Mouse (Mus musculus): ENCODE results near the gene Med18. TPM values are rescaled to one million over a fixed set of nuclear protein-coding genes. Genes with fewer than 3 reads are reported as not detected.

Gene Med18
- polyA plus RNA-seq, 1 experiment from 2014 or later: 13.6 TPM

DNA sequence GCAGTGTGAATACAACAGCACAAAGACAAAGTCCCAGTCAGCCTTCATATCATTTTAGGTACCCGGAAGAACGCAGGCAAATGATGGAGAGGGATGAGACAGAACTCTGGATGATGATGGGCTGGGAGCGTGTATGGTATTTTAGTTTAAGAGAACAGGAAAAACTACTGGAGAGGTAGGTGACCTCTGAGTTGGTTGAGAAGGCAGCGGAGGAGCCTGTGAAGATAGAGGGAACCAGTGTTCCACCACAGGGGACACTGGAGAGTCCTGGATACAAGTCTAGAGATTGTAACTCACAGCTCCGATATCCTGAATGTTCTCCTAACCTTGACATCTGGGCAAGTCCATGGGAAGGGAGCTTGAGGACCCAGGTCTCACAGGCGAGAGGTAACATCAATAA is 42.5 kb upstream of the Med18 start:
- Histone ChIP-seq H3K27me3 (ENCODE audit: control insufficient read depth, insufficient read depth, low read length) (no peaks in the 10 kb centered on the region), H3K36me3 (ENCODE audit: control insufficient read depth, insufficient read depth, low read length) (no peaks in the 10 kb centered on the region), H3K4me1 (replicated peaks; ENCODE audit: control insufficient read depth, insufficient read depth) (no peaks in the 10 kb centered on the region), H3K9ac (ENCODE audit: low read length) (no peak overlapping the region), H3K4me3 (ENCODE audit: low read depth, low read length) (no peak overlapping the region), H3K27ac (replicated peaks) (no peak overlapping the region), H3K4me2 (replicated peaks; ENCODE audit: low read depth) (no peak overlapping the region), H3K9me3 (ENCODE audit: control insufficient read depth, low read length) (no peaks in the 10 kb centered on the region)
- no peak for TF ChIP-seq CTCF (IDR thresholded peaks at IDR 0.05; ENCODE audit: low read depth)
- no peak for TF ChIP-seq EP300 (optimal IDR thresholded peaks at IDR 0.05)
- ATAC-seq (ENCODE audit: low FRiP score, low TSS enrichment) (no peak), DNase-seq (ENCODE audit: low spot score) (no peak)
- WGBS: 82% methylated on average over 6 of the region's 6 CpGs

DNA sequence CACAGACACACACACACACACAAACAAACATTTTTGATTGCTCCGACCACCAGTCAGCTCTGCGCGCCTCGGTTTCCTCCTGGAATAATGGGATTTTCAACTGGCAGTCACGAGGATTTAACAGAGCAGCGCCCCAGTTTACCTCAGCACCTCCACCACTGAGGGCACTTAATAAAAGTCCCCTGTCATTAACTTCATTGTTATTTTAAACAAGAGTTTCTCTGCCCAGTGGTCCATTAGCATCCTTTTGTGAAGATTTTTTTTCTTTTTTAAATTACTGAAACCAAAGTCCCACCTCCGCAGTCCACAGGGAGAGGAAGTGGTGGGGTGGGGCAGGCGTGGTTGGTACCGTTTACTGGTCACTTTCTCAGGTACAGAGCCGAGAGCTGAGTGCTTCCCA is 42.1 kb upstream of the Med18 start:
- TF ChIP-seq EP300 (optimal IDR thresholded peaks at IDR 0.05): no peak
- TF ChIP-seq CTCF (IDR thresholded peaks at IDR 0.05; ENCODE audit: low read depth): no peak
- Histone ChIP-seq H3K36me3 (ENCODE audit: control insufficient read depth, insufficient read depth, low read length) (no peaks in the 10 kb centered on the region), H3K27ac (replicated peaks) (no peak overlapping the region), H3K4me2 (replicated peaks; ENCODE audit: low read depth) (no peak overlapping the region), H3K9me3 (ENCODE audit: control insufficient read depth, low read length) (no peaks in the 10 kb centered on the region), H3K4me1 (replicated peaks; ENCODE audit: control insufficient read depth, insufficient read depth) (no peaks in the 10 kb centered on the region), H3K27me3 (ENCODE audit: control insufficient read depth, insufficient read depth, low read length) (no peaks in the 10 kb centered on the region), H3K4me3 (ENCODE audit: low read depth, low read length) (no peak overlapping the region), H3K9ac (ENCODE audit: low read length) (no peak overlapping the region)
- ATAC-seq (ENCODE audit: low FRiP score, low TSS enrichment): no peak
- no peak for DNase-seq (ENCODE audit: low spot score)
- 65% methylated on average over 10 of the region's 10 CpGs for WGBS

DNA sequence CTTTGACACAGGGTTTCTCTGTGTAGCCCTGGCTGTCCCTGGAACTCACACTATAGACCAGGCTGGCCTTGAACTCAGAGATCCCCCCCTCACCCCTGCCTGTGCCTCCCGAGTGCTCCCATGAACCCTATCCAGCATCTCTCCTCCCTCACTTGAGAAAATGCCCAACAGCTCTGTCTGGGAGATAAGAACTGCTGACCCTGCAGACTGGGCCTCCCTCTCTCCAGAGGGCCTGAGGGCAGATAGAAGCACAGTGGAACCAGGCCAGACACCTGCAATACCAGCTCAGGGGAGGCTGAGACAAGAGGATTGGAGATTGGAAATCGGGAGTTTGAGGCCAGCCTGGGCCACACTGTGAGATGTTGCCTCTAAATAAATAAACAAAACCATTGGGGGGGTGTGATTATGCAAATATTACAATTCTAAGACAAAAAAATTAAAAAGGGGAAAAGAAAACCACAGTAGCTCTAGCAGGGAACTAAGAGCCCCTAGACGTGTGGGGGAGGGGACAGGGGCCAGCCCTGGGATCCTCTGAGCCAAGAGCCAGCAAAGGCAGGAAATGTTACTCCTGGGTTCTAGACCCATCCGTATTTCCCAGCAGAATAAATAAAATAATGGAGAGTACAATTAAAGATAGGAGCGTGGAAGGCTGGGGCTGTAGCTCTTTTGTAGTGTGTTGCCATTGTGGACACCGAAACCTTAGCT is 41.5 kb upstream of the Med18 start:
- no peak for TF ChIP-seq EP300 (optimal IDR thresholded peaks at IDR 0.05)
- no peak for TF ChIP-seq CTCF (IDR thresholded peaks at IDR 0.05; ENCODE audit: low read depth)
- WGBS: 71% methylated on average over 6 of the region's 6 CpGs
- H3K27ac ChIP-seq (replicated peaks): no peak overlapping the region

DNA sequence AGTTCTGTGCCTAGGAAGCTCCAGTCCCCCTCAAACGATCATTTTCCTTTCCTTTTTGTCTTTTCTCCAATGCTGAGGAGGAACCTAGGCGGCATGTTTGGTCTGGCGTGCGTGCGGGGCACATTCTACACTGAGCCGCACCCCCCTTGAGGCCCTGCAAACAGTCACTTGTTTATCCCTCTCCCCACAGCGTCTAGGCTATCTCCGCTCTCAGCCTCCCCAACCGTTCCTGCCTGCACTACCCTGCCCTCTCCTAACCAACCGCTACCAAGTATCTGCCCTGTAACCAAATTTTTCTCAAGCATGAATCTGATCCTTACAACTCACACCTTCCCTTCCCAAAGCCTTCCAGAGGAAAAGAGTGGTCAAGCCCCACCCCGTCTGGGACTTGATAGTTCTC is 39.6 kb upstream of the Med18 start:
- H3K9me3 ChIP-seq (ENCODE audit: control insufficient read depth, low read length): no peaks in the 10 kb centered on the region
- 60% methylated on average over 11 of the region's 11 CpGs for WGBS
- 0 out of 2 replicates have a peak, but pooled peaks cover 10% of the 10 kb centered on the region for H3K36me3 ChIP-seq (ENCODE audit: control insufficient read depth, insufficient read depth, low read length)
- H3K4me3 ChIP-seq (ENCODE audit: low read depth, low read length): no peak overlapping the region
- H3K4me1 ChIP-seq (replicated peaks; ENCODE audit: control insufficient read depth, insufficient read depth): no peaks in the 10 kb centered on the region
- ATAC-seq (ENCODE audit: low FRiP score, low TSS enrichment) (no peak), DNase-seq (ENCODE audit: low spot score) (no peak)
- no peak overlapping the region for H3K9ac ChIP-seq (ENCODE audit: low read length)
- TF ChIP-seq EP300 (optimal IDR thresholded peaks at IDR 0.05) (no peak), CTCF (IDR thresholded peaks at IDR 0.05; ENCODE audit: low read depth) (no peak)
- no peak overlapping the region for H3K27ac ChIP-seq (replicated peaks)
- no peaks in the 10 kb centered on the region for H3K27me3 ChIP-seq (ENCODE audit: control insufficient read depth, insufficient read depth, low read length)
- no peak overlapping the region for H3K4me2 ChIP-seq (replicated peaks; ENCODE audit: low read depth)

More for the DNA sequence above, 41.5 kb upstream of the Med18 start:
- Histone ChIP-seq H3K9me3 (ENCODE audit: control insufficient read depth, low read length) (no peaks in the 10 kb centered on the region), H3K27me3 (ENCODE audit: control insufficient read depth, insufficient read depth, low read length) (no peaks in the 10 kb centered on the region), H3K4me1 (replicated peaks; ENCODE audit: control insufficient read depth, insufficient read depth) (no peaks in the 10 kb centered on the region), H3K4me2 (replicated peaks; ENCODE audit: low read depth) (no peak overlapping the region), H3K4me3 (ENCODE audit: low read depth, low read length) (no peak overlapping the region), H3K9ac (ENCODE audit: low read length) (no peak overlapping the region), H3K36me3 (ENCODE audit: control insufficient read depth, insufficient read depth, low read length) (no peaks in the 10 kb centered on the region)
- ATAC-seq (ENCODE audit: low FRiP score, low TSS enrichment): no peak
- DNase-seq (ENCODE audit: low spot score): no peak

DNA sequence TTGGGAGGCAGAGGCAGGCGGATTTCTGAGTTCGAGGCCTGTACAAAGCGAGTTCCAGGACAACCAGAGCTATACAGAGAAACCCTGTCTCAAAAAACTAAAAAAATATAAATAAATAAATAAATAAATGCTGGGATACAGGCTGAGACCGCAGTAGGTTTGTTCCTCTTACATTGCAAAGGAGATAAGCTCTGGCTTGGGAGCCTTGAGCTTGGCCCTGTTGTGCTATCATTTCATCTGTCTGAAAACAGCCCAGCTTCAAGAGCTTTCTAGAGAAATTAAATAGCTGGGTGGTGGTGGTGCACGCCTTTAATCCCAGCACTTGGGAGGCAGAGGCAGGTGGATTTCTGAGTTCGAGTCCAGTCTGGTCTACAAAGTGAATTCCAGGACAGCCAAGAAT is 37.9 kb upstream of the Med18 start:
- H3K4me2 ChIP-seq (replicated peaks; ENCODE audit: low read depth): no peak overlapping the region
- ATAC-seq (ENCODE audit: low FRiP score, low TSS enrichment): no peak

DNA sequence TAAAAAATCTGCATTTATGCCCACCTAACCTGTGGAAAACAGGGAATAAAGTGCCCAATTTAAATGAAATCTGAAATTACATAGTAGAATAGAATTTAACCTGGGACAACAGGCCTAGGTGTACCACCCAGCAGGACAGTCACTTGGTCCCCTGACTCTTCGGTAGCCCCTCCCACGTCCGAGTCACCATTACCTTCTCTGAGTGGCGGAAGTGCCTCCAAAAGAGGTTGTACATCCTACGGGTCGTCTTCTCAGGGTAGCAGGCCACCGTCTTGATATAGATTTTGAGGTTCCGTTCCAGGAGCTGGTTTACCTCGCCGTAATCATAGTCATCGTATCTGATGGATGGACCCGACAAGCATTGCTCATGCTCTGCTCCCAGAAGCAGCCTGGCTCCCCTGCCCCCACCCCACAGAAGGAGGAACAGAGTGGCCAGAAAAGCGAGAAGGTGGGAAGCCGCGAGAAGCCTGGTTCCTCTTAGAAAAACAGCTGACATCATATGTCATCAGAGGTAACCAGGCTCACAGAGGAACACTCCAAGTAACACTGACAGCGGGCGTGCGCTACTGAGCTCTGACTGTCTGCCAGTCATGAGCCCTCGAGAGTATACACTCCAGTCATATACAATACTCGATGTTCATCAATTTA is 30.7 kb upstream of the Med18 start:
- Histone ChIP-seq H3K27me3 (ENCODE audit: control insufficient read depth, insufficient read depth, low read length) (no peaks in the 10 kb centered on the region), H3K9ac (ENCODE audit: low read length) (no peak overlapping the region), H3K9me3 (ENCODE audit: control insufficient read depth, low read length) (no peaks in the 10 kb centered on the region), H3K4me2 (replicated peaks; ENCODE audit: low read depth) (no peak overlapping the region), H3K27ac (replicated peaks) (no peak overlapping the region), H3K4me3 (ENCODE audit: low read depth, low read length) (no peak overlapping the region), H3K4me1 (replicated peaks; ENCODE audit: control insufficient read depth, insufficient read depth) (no peaks in the 10 kb centered on the region), H3K36me3 (ENCODE audit: control insufficient read depth, insufficient read depth, low read length) (peaks cover 22% of the 10 kb centered on the region)
- ATAC-seq (ENCODE audit: low FRiP score, low TSS enrichment): no peak
- WGBS: 88% methylated on average over 20 of the region's 20 CpGs
- no peak for DNase-seq (ENCODE audit: low spot score)
- TF ChIP-seq CTCF (IDR thresholded peaks at IDR 0.05; ENCODE audit: low read depth): no peak
- no peak for TF ChIP-seq EP300 (optimal IDR thresholded peaks at IDR 0.05)

More for the DNA sequence above, 37.9 kb upstream of the Med18 start:
- Histone ChIP-seq H3K4me3 (ENCODE audit: low read depth, low read length) (no peak overlapping the region), H3K27me3 (ENCODE audit: control insufficient read depth, insufficient read depth, low read length) (no peaks in the 10 kb centered on the region), H3K9me3 (ENCODE audit: control insufficient read depth, low read length) (no peaks in the 10 kb centered on the region), H3K4me1 (replicated peaks; ENCODE audit: control insufficient read depth, insufficient read depth) (no peaks in the 10 kb centered on the region), H3K27ac (replicated peaks) (no peak overlapping the region), H3K9ac (ENCODE audit: low read length) (no peak overlapping the region), H3K36me3 (ENCODE audit: control insufficient read depth, insufficient read depth, low read length) (peaks cover 21% of the 10 kb centered on the region)
- DNase-seq (ENCODE audit: low spot score): no peak
- TF ChIP-seq CTCF (IDR thresholded peaks at IDR 0.05; ENCODE audit: low read depth): no peak
- TF ChIP-seq EP300 (optimal IDR thresholded peaks at IDR 0.05): no peak
- WGBS: 92% methylated on average over 6 of the region's 6 CpGs

Measured in stomach, postnatal 0 days (tissue).